Mouse (Mus musculus) spleen, adult 2 months (tissue): ENCODE measurements around the gene Eef1akmt1.

Experiments used
- CTCF ChIP-seq: fragments of 200-500 bp; IDR thresholded peaks from 2 replicates; pipeline ENCODE4 v1.5.1; 2011; ENCODE audit warnings: mild to moderate bottlenecking, inconsistent platforms; ENCODE audit not compliant: insufficient read depth, insufficient read length, insufficient replicate concordance; ENCODE audit errors: extremely low read depth
- POLR2A ChIP-seq: fragments of 200-500 bp; IDR thresholded peaks from 2 replicates; pipeline ENCODE4 v1.6.1; 2011; ENCODE audit warnings: low read depth, low read length, inconsistent platforms

- TF ChIP-seq POLR2A (no peak), CTCF (no peak)
Observed at GRCm38 (mm10) chr14:57529786-57530515, 41.5 kb downstream of the Eef1akmt1 start.
